Mouse (Mus musculus): ENCODE measurements around the gene Map3k5. TPM values are rescaled to one million over a fixed set of nuclear protein-coding genes. Genes with fewer than 3 reads are reported as not detected.

Gene Map3k5
- polyA plus RNA-seq, 1 experiment = 1.3 TPM

GRCm38 (mm10) chr10:19999703-20000407 lies 65.6 kb downstream of the Map3k5 start:
- Histone ChIP-seq H3K4me3 (replicated peaks) (peak overlapping the region; percentile 43), H3K36me3 (replicated peaks; ENCODE audit: low read length) (peaks cover 27% of the 10 kb centered on the region), H3K4me1 (peaks cover 43% of the 10 kb centered on the region), H3K9me3 (peaks cover 7% of the 10 kb centered on the region), H3K27me3 (replicated peaks) (no peaks in the 10 kb centered on the region)
- no peak for TF ChIP-seq FLI1 (IDR thresholded peaks at IDR 0.05; ENCODE audit: low read length)
- TF ChIP-seq GATA1 (IDR thresholded peaks at IDR 0.05; ENCODE audit: borderline replicate concordance, low read length) = no peak

DNA sequence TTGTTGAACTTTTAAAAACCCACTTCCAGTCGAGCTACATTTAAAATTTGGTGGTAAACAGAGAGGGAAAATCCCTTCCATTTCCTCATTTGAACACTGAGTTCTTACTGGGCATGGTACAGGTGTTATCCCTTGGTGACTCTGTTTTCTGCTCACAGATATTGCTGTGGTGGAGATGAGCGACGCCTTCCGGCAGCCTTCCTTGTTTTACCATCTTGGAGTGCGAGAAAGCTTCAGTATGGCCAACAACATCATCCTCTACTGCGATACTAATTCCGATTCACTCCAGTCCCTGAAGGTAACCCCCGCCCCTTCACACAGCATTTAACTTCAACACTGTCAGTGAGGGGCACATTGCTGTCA lies 66.1 kb downstream of the Map3k5 start:
- peaks cover 31% of the 10 kb centered on the region for H3K36me3 ChIP-seq (replicated peaks; ENCODE audit: low read length)
- no peaks in the 10 kb centered on the region for H3K27me3 ChIP-seq (replicated peaks)
- peaks cover 7% of the 10 kb centered on the region for H3K9me3 ChIP-seq
- no peak overlapping the region for H3K4me3 ChIP-seq (replicated peaks)
- peaks cover 46% of the 10 kb centered on the region for H3K4me1 ChIP-seq
- TF ChIP-seq GATA1 (IDR thresholded peaks at IDR 0.05; ENCODE audit: borderline replicate concordance, low read length) = no peak
- TF ChIP-seq FLI1 (IDR thresholded peaks at IDR 0.05; ENCODE audit: low read length) = no peak

- TF ChIP-seq GATA1 (IDR thresholded peaks at IDR 0.05; ENCODE audit: borderline replicate concordance, low read length) = no peak
- TF ChIP-seq FLI1 (IDR thresholded peaks at IDR 0.05; ENCODE audit: low read length) = no peak
- Histone ChIP-seq H3K9me3 (peaks cover 7% of the 10 kb centered on the region), H3K27me3 (replicated peaks) (no peaks in the 10 kb centered on the region), H3K36me3 (replicated peaks; ENCODE audit: low read length) (peaks cover 41% of the 10 kb centered on the region), H3K4me3 (replicated peaks) (no peak overlapping the region), H3K4me1 (peaks cover 49% of the 10 kb centered on the region)
Measured at GRCm38 (mm10) chr10:20001990-20002389, 67.7 kb downstream of the Map3k5 start.

- Histone ChIP-seq H3K4me1 (peaks cover 54% of the 10 kb centered on the region), H3K36me3 (replicated peaks; ENCODE audit: low read length) (peaks cover 34% of the 10 kb centered on the region), H3K9me3 (no peaks in the 10 kb centered on the region; the same call in 1 of the 2 replicates), H3K27me3 (replicated peaks) (no peaks in the 10 kb centered on the region), H3K4me3 (replicated peaks) (no peak overlapping the region)
- TF ChIP-seq GATA1 (IDR thresholded peaks at IDR 0.05; ENCODE audit: borderline replicate concordance, low read length) = no peak
- no peak for TF ChIP-seq FLI1 (IDR thresholded peaks at IDR 0.05; ENCODE audit: low read length)
Measured at GRCm38 (mm10) chr10:20003006-20003405, 68.7 kb downstream of the Map3k5 start.

DNA sequence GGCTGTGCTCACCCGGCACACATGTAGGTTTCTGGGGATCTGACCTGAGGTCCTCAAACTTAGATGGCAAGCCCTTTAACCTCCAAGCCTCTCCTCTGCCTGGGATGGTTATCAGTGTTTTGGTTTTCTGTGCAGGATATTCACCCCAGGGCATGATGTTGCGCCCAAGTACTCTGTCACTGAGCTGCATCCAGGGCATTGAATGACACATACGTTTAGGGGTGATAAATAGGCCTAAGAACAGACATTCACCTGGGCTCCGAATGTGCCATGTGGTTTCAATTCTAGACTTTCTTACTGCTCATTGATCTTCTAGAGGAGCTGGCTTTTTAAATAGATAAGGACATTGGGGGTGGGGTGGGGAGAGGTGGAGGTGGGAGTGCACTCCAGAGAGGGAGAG lies 70.5 kb downstream of the Map3k5 start:
- Histone ChIP-seq H3K36me3 (replicated peaks; ENCODE audit: low read length) (peaks cover 43% of the 10 kb centered on the region), H3K27me3 (replicated peaks) (no peaks in the 10 kb centered on the region), H3K4me3 (replicated peaks) (no peak overlapping the region), H3K4me1 (peaks cover 53% of the 10 kb centered on the region), H3K9me3 (peaks cover 5% of the 10 kb centered on the region; the same call in 1 of the 2 replicates)
- TF ChIP-seq FLI1 (IDR thresholded peaks at IDR 0.05; ENCODE audit: low read length) (no peak), GATA1 (IDR thresholded peaks at IDR 0.05; ENCODE audit: borderline replicate concordance, low read length) (no peak)

DNA sequence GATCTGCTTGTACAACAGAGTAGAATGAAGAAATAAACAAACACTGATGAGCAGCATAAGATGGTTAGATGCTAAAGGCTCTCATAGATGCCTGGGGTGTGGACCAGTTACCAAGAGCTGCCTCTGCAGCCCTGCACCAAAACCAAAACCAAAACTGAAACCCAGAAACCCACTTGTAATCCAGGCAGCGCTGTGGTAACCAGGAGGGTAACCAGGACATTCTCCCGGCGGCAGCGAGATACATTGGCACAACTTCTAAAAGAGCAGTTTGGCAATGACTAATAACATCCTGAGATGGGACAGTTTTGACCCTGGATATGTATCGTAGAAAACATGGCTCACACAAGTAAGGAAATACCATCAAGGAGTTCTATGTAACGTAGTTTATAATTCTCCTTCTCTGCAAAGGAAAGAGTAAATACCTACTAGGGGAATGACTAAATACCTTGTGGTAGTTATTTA lies 71.2 kb downstream of the Map3k5 start:
- H3K36me3 ChIP-seq (replicated peaks; ENCODE audit: low read length) = peaks cover 44% of the 10 kb centered on the region
- H3K4me1 ChIP-seq = peaks cover 49% of the 10 kb centered on the region
- no peak for TF ChIP-seq GATA1 (IDR thresholded peaks at IDR 0.05; ENCODE audit: borderline replicate concordance, low read length)
- H3K9me3 ChIP-seq = peaks cover 5% of the 10 kb centered on the region; the same call in 1 of the 2 replicates
- no peak overlapping the region for H3K4me3 ChIP-seq (replicated peaks)
- H3K27me3 ChIP-seq (replicated peaks) = no peaks in the 10 kb centered on the region

DNA sequence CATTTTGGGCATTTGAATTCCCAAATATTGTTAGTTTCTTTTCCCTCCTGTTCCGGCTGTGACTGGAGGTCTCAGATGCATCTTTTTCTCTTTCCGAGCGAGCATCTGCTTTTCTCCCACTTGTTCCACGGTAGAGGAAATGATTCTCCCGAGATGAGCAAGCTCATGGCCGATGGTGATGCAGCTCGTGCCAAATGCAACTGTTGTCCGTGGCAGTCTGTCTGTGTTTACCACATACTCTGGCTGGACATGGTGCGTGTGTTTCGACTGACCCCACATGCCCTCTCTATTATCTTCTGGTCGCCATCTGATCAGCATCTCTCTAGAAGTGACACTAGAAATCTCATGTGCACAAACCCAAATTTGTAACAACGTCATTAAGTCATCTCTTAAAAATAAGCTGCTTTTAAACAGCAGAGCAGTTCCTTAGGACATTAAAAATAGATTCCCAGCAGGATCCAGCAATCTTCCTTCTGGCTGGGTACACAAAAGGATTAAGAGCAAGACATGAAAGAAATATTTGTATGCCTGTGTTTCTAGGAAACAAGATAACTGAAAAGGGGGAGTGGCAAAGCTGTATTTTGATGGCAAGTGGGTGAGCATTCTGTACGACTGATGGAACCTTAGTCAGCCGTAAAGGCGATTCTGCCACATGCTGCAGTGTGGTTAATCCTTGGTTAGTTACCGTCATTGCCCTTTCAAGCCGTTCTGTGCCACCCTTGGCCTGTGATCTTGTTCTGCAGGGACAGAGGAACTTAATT lies 72.2 kb downstream of the Map3k5 start:
- no peaks in the 10 kb centered on the region for H3K27me3 ChIP-seq (replicated peaks)
- TF ChIP-seq GATA1 (IDR thresholded peaks at IDR 0.05; ENCODE audit: borderline replicate concordance, low read length) = no peak
- no peak for TF ChIP-seq FLI1 (IDR thresholded peaks at IDR 0.05; ENCODE audit: low read length)
- peaks cover 37% of the 10 kb centered on the region for H3K36me3 ChIP-seq (replicated peaks; ENCODE audit: low read length)
- no peak overlapping the region for H3K4me3 ChIP-seq (replicated peaks)
- H3K9me3 ChIP-seq = peaks cover 5% of the 10 kb centered on the region; the same call in 1 of the 2 replicates
- H3K4me1 ChIP-seq = peaks cover 44% of the 10 kb centered on the region

DNA sequence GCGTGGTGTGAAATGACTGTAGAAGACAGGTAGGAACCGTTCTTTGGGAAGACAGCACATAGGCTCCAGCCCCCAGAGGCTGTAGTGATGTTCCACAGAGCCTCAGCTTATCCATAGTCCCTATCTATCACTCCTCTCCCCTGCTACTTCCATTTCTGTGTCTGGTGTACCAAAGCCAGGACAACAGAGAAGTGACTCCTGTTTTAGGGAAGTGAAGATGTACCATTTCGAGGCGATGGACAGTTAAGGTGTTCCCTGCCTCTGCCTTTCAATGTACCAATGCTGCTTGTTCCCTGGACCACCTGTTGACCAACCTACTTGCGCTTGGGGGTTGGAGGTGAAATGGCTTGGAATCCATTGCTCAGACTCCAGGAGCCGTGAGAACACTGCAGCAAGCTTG lies 75.0 kb downstream of the Map3k5 start:
- H3K4me1 ChIP-seq = peaks cover 37% of the 10 kb centered on the region
- peaks cover 29% of the 10 kb centered on the region for H3K36me3 ChIP-seq (replicated peaks; ENCODE audit: low read length)
- H3K4me3 ChIP-seq (replicated peaks) = no peak overlapping the region
- peaks cover 5% of the 10 kb centered on the region; the same call in 1 of the 2 replicates for H3K9me3 ChIP-seq
- H3K27me3 ChIP-seq (replicated peaks) = no peaks in the 10 kb centered on the region
- TF ChIP-seq FLI1 (IDR thresholded peaks at IDR 0.05; ENCODE audit: low read length) = no peak
- no peak for TF ChIP-seq GATA1 (IDR thresholded peaks at IDR 0.05; ENCODE audit: borderline replicate concordance, low read length)

DNA sequence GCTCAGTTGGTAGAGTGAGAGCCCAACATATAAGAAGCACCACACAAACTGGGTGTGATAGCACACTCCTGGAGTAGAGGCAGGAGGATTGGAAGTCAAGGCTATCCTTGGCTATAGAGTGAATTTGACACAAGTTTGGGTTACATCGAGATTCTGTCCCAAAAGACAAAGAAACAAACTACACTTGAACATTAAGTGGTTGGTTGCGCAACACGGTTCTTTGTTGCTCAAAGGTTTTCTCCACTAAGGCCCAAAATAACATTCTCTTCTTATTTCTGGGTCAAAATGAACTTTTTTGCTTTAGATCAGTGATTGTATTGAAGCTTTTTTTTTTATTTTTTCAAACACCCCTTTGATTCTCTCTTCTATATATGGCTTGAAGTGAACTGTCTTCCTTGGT lies 75.7 kb downstream of the Map3k5 start:
- H3K4me1 ChIP-seq = peaks cover 30% of the 10 kb centered on the region
- no peaks in the 10 kb centered on the region for H3K27me3 ChIP-seq (replicated peaks)
- H3K4me3 ChIP-seq (replicated peaks) = no peak overlapping the region
- TF ChIP-seq FLI1 (IDR thresholded peaks at IDR 0.05; ENCODE audit: low read length) = no peak
- no peak for TF ChIP-seq GATA1 (IDR thresholded peaks at IDR 0.05; ENCODE audit: borderline replicate concordance, low read length)
- H3K36me3 ChIP-seq (replicated peaks; ENCODE audit: low read length) = peaks cover 24% of the 10 kb centered on the region
- peaks cover 5% of the 10 kb centered on the region; the same call in 1 of the 2 replicates for H3K9me3 ChIP-seq

- H3K27me3 ChIP-seq (replicated peaks) = no peaks in the 10 kb centered on the region
- TF ChIP-seq GATA1 (IDR thresholded peaks at IDR 0.05; ENCODE audit: borderline replicate concordance, low read length) (no peak), FLI1 (IDR thresholded peaks at IDR 0.05; ENCODE audit: low read length) (no peak)
- peaks cover 6% of the 10 kb centered on the region for H3K4me1 ChIP-seq
- peaks cover 17% of the 10 kb centered on the region for H3K9me3 ChIP-seq
- no peak overlapping the region for H3K4me3 ChIP-seq (replicated peaks)
- peaks cover 38% of the 10 kb centered on the region for H3K36me3 ChIP-seq (replicated peaks; ENCODE audit: low read length)
Measured at GRCm38 (mm10) chr10:20018406-20018805, 84.1 kb downstream of the Map3k5 start.
